Mouse (Mus musculus): ENCODE data around the gene Cdh4. TPM values are rescaled to one million over a fixed set of nuclear protein-coding genes. Genes with fewer than 3 reads are reported as not detected.

Cdh4 gene
- polyA plus RNA-seq, 1 experiment from 2014 or later: 8.2 TPM

- H3K4me1 ChIP-seq (replicated peaks; ENCODE audit: control insufficient read depth, insufficient read depth, low read length): no peaks in the 10 kb centered on the region
- no peak overlapping the region for H3K9ac ChIP-seq (ENCODE audit: low read depth, low read length)
- no peak overlapping the region for H3K4me3 ChIP-seq (ENCODE audit: low read depth, low read length)
- H3K27ac ChIP-seq (ENCODE audit: low read depth, low read length): no peak overlapping the region
- no peak overlapping the region for H3K4me2 ChIP-seq (replicated peaks; ENCODE audit: low read depth, low read length)
- no peaks in the 10 kb centered on the region for H3K9me3 ChIP-seq (ENCODE audit: control insufficient read depth, low read length)
- H3K27me3 ChIP-seq (ENCODE audit: control insufficient read depth, insufficient read depth, low read length): no peaks in the 10 kb centered on the region
- DNase-seq (ENCODE audit: low spot score): no peak
- WGBS: 59% methylated on average over 10 of the region's 10 CpGs
- H3K36me3 ChIP-seq (ENCODE audit: control insufficient read depth, insufficient read depth, low read length): no peaks in the 10 kb centered on the region
- ATAC-seq (ENCODE audit: low FRiP score): no peak
Observed at GRCm38 (mm10) chr2:179630720-179631119, 188.5 kb downstream of the Cdh4 start.

- H3K27ac ChIP-seq (ENCODE audit: low read depth, low read length): no peak overlapping the region
- H3K9ac ChIP-seq (ENCODE audit: low read depth, low read length): no peak overlapping the region
- H3K4me3 ChIP-seq (ENCODE audit: low read depth, low read length): no peak overlapping the region
- H3K9me3 ChIP-seq (ENCODE audit: control insufficient read depth, low read length): no peaks in the 10 kb centered on the region
- ATAC-seq (ENCODE audit: low FRiP score): no peak
- H3K36me3 ChIP-seq (ENCODE audit: control insufficient read depth, insufficient read depth, low read length): no peaks in the 10 kb centered on the region
- H3K4me2 ChIP-seq (replicated peaks; ENCODE audit: low read depth, low read length): no peak overlapping the region
- 90% methylated on average over 15 of the region's 15 CpGs for WGBS
- no peaks in the 10 kb centered on the region for H3K4me1 ChIP-seq (replicated peaks; ENCODE audit: control insufficient read depth, insufficient read depth, low read length)
- no peaks in the 10 kb centered on the region for H3K27me3 ChIP-seq (ENCODE audit: control insufficient read depth, insufficient read depth, low read length)
- DNase-seq (ENCODE audit: low spot score): no peak
Observed at GRCm38 (mm10) chr2:179640576-179641301, 198.5 kb downstream of the Cdh4 start.

GRCm38 (mm10) chr2:179648573-179649263 is 206.5 kb downstream of the Cdh4 start:
- 83% methylated on average over 20 of the region's 20 CpGs for WGBS
- ATAC-seq (ENCODE audit: low FRiP score): no peak
- DNase-seq (ENCODE audit: low spot score): no peak
- H3K9me3 ChIP-seq (ENCODE audit: control insufficient read depth, low read length): no peaks in the 10 kb centered on the region
- H3K36me3 ChIP-seq (ENCODE audit: control insufficient read depth, insufficient read depth, low read length): no peaks in the 10 kb centered on the region
- H3K27ac ChIP-seq (ENCODE audit: low read depth, low read length): no peak overlapping the region
- H3K4me3 ChIP-seq (ENCODE audit: low read depth, low read length): no peak overlapping the region
- no peak overlapping the region for H3K4me2 ChIP-seq (replicated peaks; ENCODE audit: low read depth, low read length)
- peaks cover 5% of the 10 kb centered on the region; the same call in 1 of the 2 replicates for H3K4me1 ChIP-seq (replicated peaks; ENCODE audit: control insufficient read depth, insufficient read depth, low read length)
- no peak overlapping the region for H3K9ac ChIP-seq (ENCODE audit: low read depth, low read length)
- H3K27me3 ChIP-seq (ENCODE audit: control insufficient read depth, insufficient read depth, low read length): no peaks in the 10 kb centered on the region

GRCm38 (mm10) chr2:179649370-179649769 is 207.1 kb downstream of the Cdh4 start:
- 74% methylated on average over 4 of the region's 4 CpGs for WGBS
- Histone ChIP-seq H3K4me1 (replicated peaks; ENCODE audit: control insufficient read depth, insufficient read depth, low read length) (peaks cover 5% of the 10 kb centered on the region; the same call in 1 of the 2 replicates), H3K27ac (ENCODE audit: low read depth, low read length) (no peak overlapping the region)

GRCm38 (mm10) chr2:179650168-179650567 is 207.9 kb downstream of the Cdh4 start:
- no peak for ATAC-seq (ENCODE audit: low FRiP score)
- 86% methylated on average over 9 of the region's 9 CpGs for WGBS
- DNase-seq (ENCODE audit: low spot score): no peak

More at GRCm38 (mm10) chr2:179649370-179649769, 207.1 kb downstream of the Cdh4 start:
- Histone ChIP-seq H3K4me3 (ENCODE audit: low read depth, low read length) (no peak overlapping the region), H3K9me3 (ENCODE audit: control insufficient read depth, low read length) (no peaks in the 10 kb centered on the region), H3K4me2 (replicated peaks; ENCODE audit: low read depth, low read length) (no peak overlapping the region), H3K36me3 (ENCODE audit: control insufficient read depth, insufficient read depth, low read length) (no peaks in the 10 kb centered on the region), H3K27me3 (ENCODE audit: control insufficient read depth, insufficient read depth, low read length) (no peaks in the 10 kb centered on the region), H3K9ac (ENCODE audit: low read depth, low read length) (no peak overlapping the region)
- ATAC-seq (ENCODE audit: low FRiP score) (no peak), DNase-seq (ENCODE audit: low spot score) (no peak)

GRCm38 (mm10) chr2:179655506-179655905 is 213.3 kb downstream of the Cdh4 start:
- DNase-seq (ENCODE audit: low spot score) (no peak), ATAC-seq (ENCODE audit: low FRiP score) (no peak)
- no peak overlapping the region for H3K4me2 ChIP-seq (replicated peaks; ENCODE audit: low read depth, low read length)
- H3K27ac ChIP-seq (ENCODE audit: low read depth, low read length): no peak overlapping the region
- H3K27me3 ChIP-seq (ENCODE audit: control insufficient read depth, insufficient read depth, low read length): peaks cover 8% of the 10 kb centered on the region
- H3K9me3 ChIP-seq (ENCODE audit: control insufficient read depth, low read length): no peaks in the 10 kb centered on the region
- no peak overlapping the region for H3K9ac ChIP-seq (ENCODE audit: low read depth, low read length)
- WGBS: 93% methylated on average over 3 of the region's 3 CpGs
- H3K36me3 ChIP-seq (ENCODE audit: control insufficient read depth, insufficient read depth, low read length): no peaks in the 10 kb centered on the region
- no peak overlapping the region for H3K4me3 ChIP-seq (ENCODE audit: low read depth, low read length)
- H3K4me1 ChIP-seq (replicated peaks; ENCODE audit: control insufficient read depth, insufficient read depth, low read length): no peaks in the 10 kb centered on the region

More at GRCm38 (mm10) chr2:179650168-179650567, 207.9 kb downstream of the Cdh4 start:
- peaks cover 5% of the 10 kb centered on the region; the same call in 1 of the 2 replicates for H3K4me1 ChIP-seq (replicated peaks; ENCODE audit: control insufficient read depth, insufficient read depth, low read length)
- H3K9me3 ChIP-seq (ENCODE audit: control insufficient read depth, low read length): no peaks in the 10 kb centered on the region
- no peak overlapping the region for H3K9ac ChIP-seq (ENCODE audit: low read depth, low read length)
- no peak overlapping the region for H3K4me2 ChIP-seq (replicated peaks; ENCODE audit: low read depth, low read length)
- H3K4me3 ChIP-seq (ENCODE audit: low read depth, low read length): no peak overlapping the region
- no peaks in the 10 kb centered on the region for H3K27me3 ChIP-seq (ENCODE audit: control insufficient read depth, insufficient read depth, low read length)
- H3K36me3 ChIP-seq (ENCODE audit: control insufficient read depth, insufficient read depth, low read length): no peaks in the 10 kb centered on the region
- no peak overlapping the region for H3K27ac ChIP-seq (ENCODE audit: low read depth, low read length)

GRCm38 (mm10) chr2:179659254-179659653 is 217.0 kb downstream of the Cdh4 start:
- no peak overlapping the region for H3K4me3 ChIP-seq (ENCODE audit: low read depth, low read length)
- peaks cover 21% of the 10 kb centered on the region for H3K27me3 ChIP-seq (ENCODE audit: control insufficient read depth, insufficient read depth, low read length)
- ATAC-seq (ENCODE audit: low FRiP score) (no peak), DNase-seq (ENCODE audit: low spot score) (no peak)
- H3K9ac ChIP-seq (ENCODE audit: low read depth, low read length): no peak overlapping the region
- peaks cover 2% of the 10 kb centered on the region; the same call in 1 of the 2 replicates for H3K4me1 ChIP-seq (replicated peaks; ENCODE audit: control insufficient read depth, insufficient read depth, low read length)
- H3K4me2 ChIP-seq (replicated peaks; ENCODE audit: low read depth, low read length): no peak overlapping the region
- no peaks in the 10 kb centered on the region for H3K9me3 ChIP-seq (ENCODE audit: control insufficient read depth, low read length)
- H3K36me3 ChIP-seq (ENCODE audit: control insufficient read depth, insufficient read depth, low read length): no peaks in the 10 kb centered on the region
- no peak overlapping the region for H3K27ac ChIP-seq (ENCODE audit: low read depth, low read length)
- WGBS: 100% methylated on average over 1 of the region's 1 CpGs

- ATAC-seq (ENCODE audit: low FRiP score): peak; percentile 70
- H3K4me2 ChIP-seq (replicated peaks; ENCODE audit: low read depth, low read length): peak overlapping the region; percentile 16
- no peaks in the 10 kb centered on the region for H3K9me3 ChIP-seq (ENCODE audit: control insufficient read depth, low read length)
- H3K36me3 ChIP-seq (ENCODE audit: control insufficient read depth, insufficient read depth, low read length): no peaks in the 10 kb centered on the region
- DNase-seq (ENCODE audit: low spot score): peak; percentile 28
- no peak overlapping the region for H3K4me3 ChIP-seq (ENCODE audit: low read depth, low read length)
- 5% methylated on average over 20 of the region's 20 CpGs for WGBS
- no peak overlapping the region for H3K9ac ChIP-seq (ENCODE audit: low read depth, low read length)
- peaks cover 2% of the 10 kb centered on the region; the same call in 1 of the 2 replicates for H3K4me1 ChIP-seq (replicated peaks; ENCODE audit: control insufficient read depth, insufficient read depth, low read length)
- no peak overlapping the region for H3K27ac ChIP-seq (ENCODE audit: low read depth, low read length)
- H3K27me3 ChIP-seq (ENCODE audit: control insufficient read depth, insufficient read depth, low read length): peaks cover 30% of the 10 kb centered on the region
Observed at GRCm38 (mm10) chr2:179661998-179662714, 219.9 kb downstream of the Cdh4 start.

Measured in hindbrain, embryonic 11.5 days (tissue).